Mouse (Mus musculus) gonadal fat pad, adult 2 months (tissue): ENCODE measurements at regions not wholly inside any gene's neighbourhood (a gene's known extent, or its start where the extent isn't known, plus 50 kb on each side); places are given as distances from the start of the nearest gene placed in this dataset.

Experiments
- DNase-seq: peaks from one replicate; pipeline ENCODE4 v3.0.0-alpha.2; 2012; ENCODE audit warnings: low read depth

- DNase-seq: no peak
These were observed 51.2 kb upstream of the Pja2 start for GRCm38 (mm10) chr17:64382894-64383293.

GRCm38 (mm10) chr17:64383600-64383999, 51.9 kb upstream of the Pja2 start:
- no peak for DNase-seq

GRCm38 (mm10) chr17:64390349-64390748, 58.6 kb upstream of the Pja2 start:
- no peak for DNase-seq

GRCm38 (mm10) chr17:64397254-64397897, 65.7 kb upstream of the Pja2 start:
- no peak for DNase-seq

- DNase-seq: peak; percentile 34
These were observed 66.5 kb upstream of the Pja2 start for GRCm38 (mm10) chr17:64398114-64398692.

- DNase-seq: peak; percentile 50
These were observed 67.0 kb upstream of the Pja2 start for GRCm38 (mm10) chr17:64398708-64399107.

GRCm38 (mm10) chr17:64406742-64407254, 75.1 kb upstream of the Pja2 start:
- DNase-seq: no peak

GRCm38 (mm10) chr17:64407255-64408011, 75.7 kb upstream of the Pja2 start:
- no peak for DNase-seq

GRCm38 (mm10) chr17:64425811-64426210, 94.1 kb upstream of the Pja2 start:
- DNase-seq: no peak

GRCm38 (mm10) chr17:64426536-64426935, 94.8 kb upstream of the Pja2 start:
- no peak for DNase-seq

- no peak for DNase-seq
These were observed 107.9 kb upstream of the Pja2 start for GRCm38 (mm10) chr17:64439571-64439970.

GRCm38 (mm10) chr17:64454736-64455135, 123.0 kb upstream of the Pja2 start:
- DNase-seq: no peak

GRCm38 (mm10) chr17:64466273-64466672, 134.3 kb upstream of the Man2a1 start:
- DNase-seq: no peak

GRCm38 (mm10) chr17:64466746-64467145, 133.8 kb upstream of the Man2a1 start:
- DNase-seq: peak; percentile 16

GRCm38 (mm10) chr17:64467297-64467696, 133.2 kb upstream of the Man2a1 start:
- DNase-seq: no peak

- no peak for DNase-seq
These were observed 130.7 kb upstream of the Man2a1 start for GRCm38 (mm10) chr17:64469754-64470400.

GRCm38 (mm10) chr17:64480607-64481038, 119.9 kb upstream of the Man2a1 start:
- no peak for DNase-seq

GRCm38 (mm10) chr17:64484835-64485234, 115.7 kb upstream of the Man2a1 start:
- DNase-seq: no peak

GRCm38 (mm10) chr17:64489769-64490335, 110.7 kb upstream of the Man2a1 start:
- no peak for DNase-seq

- no peak for DNase-seq
These were observed 109.9 kb upstream of the Man2a1 start for GRCm38 (mm10) chr17:64490664-64491063.

GRCm38 (mm10) chr17:64491922-64492353, 108.6 kb upstream of the Man2a1 start:
- no peak for DNase-seq
